Mouse (Mus musculus): Measurements from ENCODE around the gene Cul9. TPM values are rescaled to one million over a fixed set of nuclear protein-coding genes. Genes with fewer than 3 reads are reported as not detected.
"Not testable (repeated sequence)": the region's sequence is repeated elsewhere in the genome, so short reads cannot be mapped to it uniquely, and the experiment has no call there.

Gene Cul9
- polyA plus RNA-seq, 1 experiment from 2014 or later = 15.3 TPM

GRCm38 (mm10) chr17:46574535-46574934 is 28.3 kb upstream of the Cul9 start:
- Histone ChIP-seq H3K27me3 (replicated peaks) (no peaks in the 10 kb centered on the region), H3K9ac (no peak overlapping the region), H3K36me3 (peaks cover 85% of the 10 kb centered on the region), H3K4me3 (no peak overlapping the region), H3K4me2 (replicated peaks) (no peak overlapping the region), H3K9me3 (no peaks in the 10 kb centered on the region), H3K27ac (no peak overlapping the region), H3K4me1 (no peaks in the 10 kb centered on the region)
- ATAC-seq (ENCODE audit: low FRiP score, low read depth) = no peak
- 96% methylated on average over 7 of the region's 7 CpGs for WGBS

GRCm38 (mm10) chr17:46571005-46571404 is 24.8 kb upstream of the Cul9 start:
- H3K9ac ChIP-seq = no peak overlapping the region
- H3K4me3 ChIP-seq = no peak overlapping the region
- H3K9me3 ChIP-seq = no peaks in the 10 kb centered on the region
- H3K36me3 ChIP-seq = peaks cover 84% of the 10 kb centered on the region
- 89% methylated on average over 11 of the region's 11 CpGs for WGBS
- no peaks in the 10 kb centered on the region for H3K4me1 ChIP-seq
- no peak overlapping the region for H3K27ac ChIP-seq
- no peak for ATAC-seq (ENCODE audit: low FRiP score, low read depth)
- no peak overlapping the region for H3K4me2 ChIP-seq (replicated peaks)
- no peaks in the 10 kb centered on the region for H3K27me3 ChIP-seq (replicated peaks)

GRCm38 (mm10) chr17:46559146-46559545 is 13.0 kb upstream of the Cul9 start:
- WGBS = 93% methylated on average over 6 of the region's 6 CpGs
- H3K4me3 ChIP-seq = no peak overlapping the region
- peaks cover 18% of the 10 kb centered on the region for H3K4me1 ChIP-seq
- no peaks in the 10 kb centered on the region for H3K27me3 ChIP-seq (replicated peaks)
- peaks cover 9% of the 10 kb centered on the region; the same call in 1 of the 2 replicates for H3K36me3 ChIP-seq
- no peak overlapping the region for H3K27ac ChIP-seq
- no peaks in the 10 kb centered on the region for H3K9me3 ChIP-seq
- no peak overlapping the region for H3K9ac ChIP-seq
- no peak overlapping the region for H3K4me2 ChIP-seq (replicated peaks)
- ATAC-seq (ENCODE audit: low FRiP score, low read depth) = no peak

- no peaks in the 10 kb centered on the region for H3K36me3 ChIP-seq
- ATAC-seq (ENCODE audit: low FRiP score, low read depth) = no peak
These were observed 12.0 kb upstream of the Cul9 start for GRCm38 (mm10) chr17:46558151-46558550.

GRCm38 (mm10) chr17:46557321-46557720 is 11.1 kb upstream of the Cul9 start:
- not testable (repeated sequence) for H3K9ac ChIP-seq; H3K27me3 ChIP-seq (replicated peaks); ATAC-seq (ENCODE audit: low FRiP score, low read depth); H3K4me3 ChIP-seq; H3K9me3 ChIP-seq; H3K36me3 ChIP-seq; H3K27ac ChIP-seq
- Histone ChIP-seq H3K4me1 (peaks cover 36% of the 10 kb centered on the region), H3K4me2 (replicated peaks) (peak overlapping the region; percentile 89)

More at GRCm38 (mm10) chr17:46558151-46558550, 12.0 kb upstream of the Cul9 start:
- no peaks in the 10 kb centered on the region for H3K9me3 ChIP-seq
- no peak overlapping the region for H3K4me2 ChIP-seq (replicated peaks)
- no peak overlapping the region for H3K9ac ChIP-seq
- no peak overlapping the region for H3K27ac ChIP-seq
- WGBS = 92% methylated on average over 5 of the region's 5 CpGs
- peaks cover 28% of the 10 kb centered on the region for H3K4me1 ChIP-seq
- no peaks in the 10 kb centered on the region for H3K27me3 ChIP-seq (replicated peaks)
- H3K4me3 ChIP-seq = no peak overlapping the region

- Histone ChIP-seq H3K4me1 (peaks cover 38% of the 10 kb centered on the region), H3K9me3 (no peaks in the 10 kb centered on the region), H3K27me3 (replicated peaks) (no peaks in the 10 kb centered on the region), H3K9ac (peak overlapping the region; percentile 55), H3K4me3 (peak overlapping the region; percentile 97), H3K4me2 (replicated peaks) (peak overlapping the region; percentile 89), H3K27ac (peak overlapping the region; percentile 58), H3K36me3 (peaks cover 7% of the 10 kb centered on the region)
- WGBS = under 1% methylated on average over 11 of the region's 11 CpGs
- ATAC-seq (ENCODE audit: low FRiP score, low read depth) = peak; percentile 18
These were observed 10.4 kb upstream of the Cul9 start for GRCm38 (mm10) chr17:46556584-46556945.

- ATAC-seq (ENCODE audit: low FRiP score, low read depth) = peak; percentile 93
- H3K36me3 ChIP-seq = peaks cover 13% of the 10 kb centered on the region
- H3K4me1 ChIP-seq = peaks cover 38% of the 10 kb centered on the region
- peak within 1 kb of the TSS; percentile 89 for H3K4me2 ChIP-seq (replicated peaks)
- H3K9me3 ChIP-seq = no peaks in the 10 kb centered on the region
- peak within 1 kb of the TSS; percentile 97 for H3K4me3 ChIP-seq
- no peaks in the 10 kb centered on the region for H3K27me3 ChIP-seq (replicated peaks)
- WGBS = under 1% methylated on average over 86 of the region's 87 CpGs
- peak within 1 kb of the TSS; percentile 99 for H3K9ac ChIP-seq
- peak within 1 kb of the TSS; percentile 87 for H3K27ac ChIP-seq
These were observed 9.7 kb upstream of the Cul9 start, which contains the start of gene Srf for GRCm38 (mm10) chr17:46555673-46556583. Gene Srf (minus strand): TSS chr17:46556175.

GRCm38 (mm10) chr17:46554977-46555672 is 8.9 kb upstream of the Cul9 start:
- H3K36me3 ChIP-seq = peaks cover 21% of the 10 kb centered on the region
- no peaks in the 10 kb centered on the region for H3K27me3 ChIP-seq (replicated peaks)
- H3K9me3 ChIP-seq = no peaks in the 10 kb centered on the region
- H3K4me3 ChIP-seq = peak overlapping the region; percentile 97
- under 1% methylated on average over 75 of the region's 75 CpGs for WGBS
- H3K9ac ChIP-seq = peak overlapping the region; percentile 99
- peak overlapping the region; percentile 89 for H3K4me2 ChIP-seq (replicated peaks)
- peaks cover 38% of the 10 kb centered on the region for H3K4me1 ChIP-seq
- peak; percentile 5; the same call in 1 of the 2 replicates for ATAC-seq (ENCODE audit: low FRiP score, low read depth)
- peak overlapping the region; percentile 87 for H3K27ac ChIP-seq

- peaks cover 27% of the 10 kb centered on the region for H3K36me3 ChIP-seq
- H3K9ac ChIP-seq = peak overlapping the region; percentile 99
- under 1% methylated on average over 11 of the region's 11 CpGs for WGBS
- peak overlapping the region; percentile 89 for H3K4me2 ChIP-seq (replicated peaks)
- H3K9me3 ChIP-seq = no peaks in the 10 kb centered on the region
- H3K27me3 ChIP-seq (replicated peaks) = no peaks in the 10 kb centered on the region
- H3K4me1 ChIP-seq = peaks cover 38% of the 10 kb centered on the region
- H3K4me3 ChIP-seq = peak overlapping the region; percentile 97
- H3K27ac ChIP-seq = peak overlapping the region; percentile 87; the same call in 1 of the 2 replicates
- no peak for ATAC-seq (ENCODE audit: low FRiP score, low read depth)
These were observed 8.4 kb upstream of the Cul9 start for GRCm38 (mm10) chr17:46554646-46554976.

- Histone ChIP-seq H3K9ac (peak overlapping the region; percentile 99; the same call in 1 of the 2 replicates), H3K27ac (no peak overlapping the region), H3K27me3 (replicated peaks) (no peaks in the 10 kb centered on the region), H3K4me3 (peak overlapping the region; percentile 97), H3K36me3 (peaks cover 31% of the 10 kb centered on the region), H3K4me1 (peaks cover 38% of the 10 kb centered on the region), H3K9me3 (no peaks in the 10 kb centered on the region), H3K4me2 (replicated peaks) (peak overlapping the region; percentile 89)
- no peak for ATAC-seq (ENCODE audit: low FRiP score, low read depth)
- WGBS = 78% methylated on average over 3 of the region's 3 CpGs
These were observed 7.7 kb upstream of the Cul9 start for GRCm38 (mm10) chr17:46553926-46554325.

GRCm38 (mm10) chr17:46553469-46553868 is 7.3 kb upstream of the Cul9 start:
- Histone ChIP-seq H3K4me2 (replicated peaks) (peak overlapping the region; percentile 89), H3K27ac (no peak overlapping the region), H3K9ac (peak overlapping the region; percentile 17), H3K4me1 (peaks cover 38% of the 10 kb centered on the region), H3K27me3 (replicated peaks) (no peaks in the 10 kb centered on the region), H3K36me3 (peaks cover 35% of the 10 kb centered on the region), H3K9me3 (no peaks in the 10 kb centered on the region), H3K4me3 (peak overlapping the region; percentile 24; the same call in 1 of the 2 replicates)
- 52% methylated on average over 11 of the region's 11 CpGs for WGBS
- no peak for ATAC-seq (ENCODE audit: low FRiP score, low read depth)

GRCm38 (mm10) chr17:46552841-46553423 is 6.7 kb upstream of the Cul9 start:
- Histone ChIP-seq H3K4me3 (peak overlapping the region; percentile 24), H3K27me3 (replicated peaks) (no peaks in the 10 kb centered on the region), H3K4me1 (peaks cover 38% of the 10 kb centered on the region), H3K4me2 (replicated peaks) (peak overlapping the region; percentile 89), H3K27ac (no peak overlapping the region), H3K9ac (peak overlapping the region; percentile 17; the same call in 1 of the 2 replicates), H3K9me3 (no peaks in the 10 kb centered on the region), H3K36me3 (peaks cover 38% of the 10 kb centered on the region)
- ATAC-seq (ENCODE audit: low FRiP score, low read depth) = peak; percentile 72
- WGBS = under 1% methylated on average over 24 of the region's 24 CpGs
